Mouse (Mus musculus) CH12.LX (cell line): ENCODE results near the gene Cecr2. TPM values are rescaled to one million over a fixed set of nuclear protein-coding genes. Genes with fewer than 3 reads are reported as not detected.
A peak's percentile ranks its signal among the peaks of the same experiment; 100 is the strongest.

ENCODE experiments used
- DNase-seq: peaks from one replicate; pipeline ENCODE4 v3.0.0-alpha.2; 2013; ENCODE audit errors: extremely low read depth
- H3K27ac ChIP-seq: 2 replicates; pipeline ENCODE4 v1.5.1; 2012; ENCODE audit warnings: low read depth, mild to moderate bottlenecking, control low read depth, moderate library complexity; ENCODE audit not compliant: insufficient read depth
- H3K27me3 ChIP-seq: replicated peaks from 2 replicates; pipeline ENCODE3; 2012; ENCODE audit warnings: inconsistent platforms
- H3K36me3 ChIP-seq, 2 experiments: replicated peaks in 1 of 2; 2 replicates each; pipeline versions ENCODE3 to v1.6.1; 2012; ENCODE audit warnings: inconsistent platforms in 1 of 2, low read length in 1 of 2, mild to moderate bottlenecking in 1 of 2, mixed read lengths in 1 of 2, moderate library complexity in 1 of 2; ENCODE audit not compliant: control insufficient read depth in 1 of 2, insufficient read depth in 1 of 2
- H3K4me1 ChIP-seq, 2 experiments: 2 replicates each; pipeline ENCODE4 v1.6.1; 2012; ENCODE audit warnings: inconsistent platforms in 1 of 2, moderate library complexity in 1 of 2; ENCODE audit not compliant: insufficient read depth in 2 of 2, control insufficient read depth in 1 of 2
- H3K4me2 ChIP-seq: 2 replicates; pipeline ENCODE4 v1.6.1; 2012; ENCODE audit warnings: low read depth, mild to moderate bottlenecking, control low read depth; ENCODE audit not compliant: poor library complexity, insufficient read depth, severe bottlenecking
- H3K4me3 ChIP-seq, 3 experiments: fragments of 150-350 bp in 1 of 3; sonication (generic) in 1 of 3; replicated peaks in 1 of 3; 2 replicates each; pipeline versions ENCODE3 to v1.5.1; 2011 to 2012; ENCODE audit warnings: low read depth in 2 of 3, low read length in 2 of 3, mild to moderate bottlenecking in 2 of 3, moderate library complexity in 2 of 3, control low read depth in 1 of 3, improper control_type of control experiment in 1 of 3, inconsistent platforms in 1 of 3, mixed read lengths in 1 of 3; ENCODE audit not compliant: poor library complexity in 1 of 3
- H3K79me2 ChIP-seq: replicated peaks from 2 replicates; pipeline ENCODE4 v1.6.1; 2012; ENCODE audit warnings: mild to moderate bottlenecking, moderate library complexity; ENCODE audit not compliant: control insufficient read depth, poor library complexity, insufficient read depth, severe bottlenecking; ENCODE audit errors: extremely low read depth
- H3K9ac ChIP-seq: 2 replicates; pipeline ENCODE4 v1.6.1; 2012; ENCODE audit warnings: low read depth, mild to moderate bottlenecking, control low read depth, moderate library complexity; ENCODE audit not compliant: insufficient read depth
- H3K9me3 ChIP-seq: replicated peaks from 2 replicates; pipeline ENCODE3; 2012; ENCODE audit warnings: low read length, inconsistent platforms, mixed read lengths
- BHLHE40 ChIP-seq: IDR thresholded peaks from 2 replicates; pipeline ENCODE4 v1.6.1; 2011; ENCODE audit warnings: mild to moderate bottlenecking, low read depth, low read length, improper control_type of control experiment
- CHD1 ChIP-seq: IDR thresholded peaks from 2 replicates; pipeline ENCODE4 v1.6.1; 2012; ENCODE audit warnings: low read depth, low read length, improper control_type of control experiment, inconsistent platforms
- CHD2 ChIP-seq: IDR thresholded peaks from 2 replicates; pipeline ENCODE4 v1.6.1; 2011; ENCODE audit warnings: low read length, improper control_type of control experiment
- CTCF ChIP-seq, 2 experiments: IDR thresholded peaks in 1 of 2; conservative IDR thresholded peaks in 1 of 2; 2 replicates each; pipeline ENCODE4 v1.5.1; 2011 to 2012; ENCODE audit warnings: low read depth in 2 of 2, low read length in 2 of 2, improper control_type of control experiment in 1 of 2, inconsistent platforms in 1 of 2, mild to moderate bottlenecking in 1 of 2, moderate library complexity in 1 of 2
- E2F4 ChIP-seq: IDR thresholded peaks from 2 replicates; pipeline ENCODE4 v1.6.1; 2011; ENCODE audit warnings: low read depth, low read length, improper control_type of control experiment; ENCODE audit not compliant: insufficient replicate concordance
- ELF1 ChIP-seq: IDR thresholded peaks from 2 replicates; pipeline ENCODE4 v1.6.1; 2014; ENCODE audit warnings: low read depth, mild to moderate bottlenecking, inconsistent platforms, low read length, improper control_type of control experiment
- EP300 ChIP-seq: IDR thresholded peaks from 2 replicates; pipeline ENCODE4 v1.6.1; 2011; ENCODE audit warnings: low read length, improper control_type of control experiment
- GABPA ChIP-seq: IDR thresholded peaks from 2 replicates; pipeline ENCODE4 v1.6.1; 2012; ENCODE audit warnings: low read depth, low read length, improper control_type of control experiment, inconsistent platforms; ENCODE audit not compliant: insufficient replicate concordance
- HCFC1 ChIP-seq: IDR thresholded peaks from 2 replicates; pipeline ENCODE4 v1.6.1; 2012; ENCODE audit warnings: low read depth, mild to moderate bottlenecking, inconsistent platforms, low read length, improper control_type of control experiment
- IRF4 ChIP-seq: IDR thresholded peaks from 2 replicates; pipeline ENCODE4 v1.6.1; 2014; ENCODE audit warnings: low read depth, mild to moderate bottlenecking, inconsistent platforms, low read length, improper control_type of control experiment
- JUND ChIP-seq: conservative IDR thresholded peaks from 2 replicates; pipeline ENCODE4 v1.6.1; 2011; ENCODE audit warnings: low read depth, low read length, improper control_type of control experiment
- MAFK ChIP-seq: IDR thresholded peaks from 2 replicates; pipeline ENCODE4 v1.6.1; 2011; ENCODE audit warnings: low read length, improper control_type of control experiment; ENCODE audit not compliant: insufficient replicate concordance
- MAX ChIP-seq: IDR thresholded peaks from 2 replicates; pipeline ENCODE4 v1.6.1; 2011; ENCODE audit warnings: low read length, improper control_type of control experiment
- MAZ ChIP-seq: IDR thresholded peaks from 2 replicates; pipeline ENCODE4 v1.6.1; 2012; ENCODE audit warnings: low read depth, mild to moderate bottlenecking, inconsistent platforms, low read length, improper control_type of control experiment, moderate library complexity
- MEF2A ChIP-seq: IDR thresholded peaks from 2 replicates; pipeline ENCODE4 v1.6.1; 2014; ENCODE audit warnings: low read depth, mild to moderate bottlenecking, inconsistent platforms, low read length, improper control_type of control experiment, borderline replicate concordance
- MYC ChIP-seq: IDR thresholded peaks from 2 replicates; pipeline ENCODE4 v1.6.1; 2011; ENCODE audit warnings: low read depth, mild to moderate bottlenecking, improper control_type of control experiment, low read length
- NELFE ChIP-seq: IDR thresholded peaks from 2 replicates; pipeline ENCODE4 v1.6.1; 2011; ENCODE audit warnings: low read depth, low read length, improper control_type of control experiment
- PAX5 ChIP-seq: IDR thresholded peaks from 2 replicates; pipeline ENCODE4 v1.6.1; 2012; ENCODE audit warnings: low read length, inconsistent platforms, mixed read lengths
- POLR2A ChIP-seq: IDR thresholded peaks from 2 replicates; pipeline ENCODE4 v1.6.1; 2011; ENCODE audit warnings: low read depth, mild to moderate bottlenecking, improper control_type of control experiment, low read length
- POLR2AphosphoS2 ChIP-seq: IDR thresholded peaks from 2 replicates; pipeline ENCODE4 v1.6.1; 2011; ENCODE audit warnings: low read depth, low read length, improper control_type of control experiment
- RAD21 ChIP-seq: IDR thresholded peaks from 2 replicates; pipeline ENCODE4 v1.6.1; 2011; ENCODE audit warnings: low read depth, mild to moderate bottlenecking, low read length, improper control_type of control experiment, moderate library complexity
- SIN3A ChIP-seq: IDR thresholded peaks from 2 replicates; pipeline ENCODE4 v1.6.1; 2012; ENCODE audit warnings: low read length, improper control_type of control experiment, inconsistent platforms
- SMC3 ChIP-seq: IDR thresholded peaks from 2 replicates; pipeline ENCODE4 v1.6.1; 2011; ENCODE audit warnings: low read depth, low read length, improper control_type of control experiment
- TBP ChIP-seq: conservative IDR thresholded peaks from 2 replicates; pipeline ENCODE4 v1.6.1; 2011; ENCODE audit warnings: low read depth, low read length, improper control_type of control experiment
- TCF12 ChIP-seq: IDR thresholded peaks from 2 replicates; pipeline ENCODE4 v1.6.1; 2014; ENCODE audit warnings: low read depth, mild to moderate bottlenecking, inconsistent platforms, low read length, improper control_type of control experiment
- UBTF ChIP-seq: IDR thresholded peaks from 2 replicates; pipeline ENCODE4 v1.6.1; 2012; ENCODE audit warnings: low read depth, mild to moderate bottlenecking, inconsistent platforms, low read length, improper control_type of control experiment, moderate library complexity
- USF1 ChIP-seq: IDR thresholded peaks from 2 replicates; pipeline ENCODE4 v1.6.1; 2014; ENCODE audit warnings: low read depth, mild to moderate bottlenecking, inconsistent platforms, low read length, improper control_type of control experiment
- USF2 ChIP-seq: conservative IDR thresholded peaks from 2 replicates; pipeline ENCODE4 v1.6.1; 2011; ENCODE audit warnings: low read depth, low read length, improper control_type of control experiment
- ZC3H11A ChIP-seq: IDR thresholded peaks from 2 replicates; pipeline ENCODE4 v1.6.1; 2012; ENCODE audit warnings: low read depth, mild to moderate bottlenecking, inconsistent platforms, low read length, improper control_type of control experiment
- ZMIZ1 ChIP-seq: IDR thresholded peaks from 2 replicates; pipeline ENCODE4 v1.6.1; 2012; ENCODE audit warnings: low read depth, mild to moderate bottlenecking, inconsistent platforms, low read length, improper control_type of control experiment
- ZNF384 ChIP-seq: IDR thresholded peaks from 2 replicates; pipeline ENCODE4 v1.6.1; 2012; ENCODE audit warnings: low read depth, low read length, improper control_type of control experiment, inconsistent platforms
- dilution Hi-C: fragments of 300-500 bp; cut with MboI; formaldehyde crosslinking; loops from 2 replicates; pipeline ENCODE4 v1.14.3; 2020; ENCODE audit warnings: low sequenced_read_pairs; ENCODE audit not compliant: extremely low pct_unique_long_range_greater_than_20kb, extremely low pct_ligation_motif_present
- in situ Hi-C: fragments of 300-500 bp; cut with MboI; formaldehyde crosslinking; loops from 3 replicates; pipeline ENCODE4 v1.14.3; 2019; ENCODE audit warnings: low sequenced_read_pairs, low pct_ligation_motif_present, low pct_unique_long_range_greater_than_20kb, mixed read lengths
- polyA plus RNA-seq: library from polyadenylated mRNA; unstranded; fragments of >175 nt; gene quantifications from 2 replicates; pipeline ENCODE4 v1.2.1, GENCODE M21; 2012; ENCODE audit warnings: low read depth; ENCODE audit not compliant: insufficient read length
- total RNA-seq, 2 experiments: library from RNA; depleted of rRNA; stranded (reverse); fragments of 300-350 nt in 1 of 2; fragments of >200 nt in 1 of 2; gene quantifications; 2 replicates each; pipeline ENCODE4 v1.2.3; 2012 to 2014

Cecr2 gene
- total and polyA plus RNA-seq, 3 experiments = 6.6 to 15.0 (median 12.5) TPM

DNA sequence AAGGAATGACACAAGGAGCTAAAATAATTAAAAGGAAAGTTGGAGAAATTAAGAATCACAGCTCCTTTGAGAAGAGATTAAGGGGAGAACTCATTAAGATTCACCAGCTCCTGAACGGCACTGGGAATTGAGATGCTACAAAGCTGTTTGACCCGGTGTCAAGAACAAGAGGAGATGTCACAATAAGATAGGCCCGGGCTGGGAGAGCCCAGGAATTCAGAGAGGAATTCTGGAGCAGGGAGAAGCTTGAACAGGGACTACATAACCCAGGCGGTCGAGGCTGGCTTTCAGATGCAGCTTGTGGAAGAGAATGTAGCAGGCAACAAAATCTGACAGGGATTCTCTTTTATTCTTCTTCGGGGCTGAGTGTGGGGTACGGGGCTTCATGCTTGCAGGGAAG lies 13.5 kb upstream of the Cecr2 start (continued):
- TF ChIP-seq MEF2A (no peak), ZMIZ1 (no peak), BHLHE40 (no peak)

DNA sequence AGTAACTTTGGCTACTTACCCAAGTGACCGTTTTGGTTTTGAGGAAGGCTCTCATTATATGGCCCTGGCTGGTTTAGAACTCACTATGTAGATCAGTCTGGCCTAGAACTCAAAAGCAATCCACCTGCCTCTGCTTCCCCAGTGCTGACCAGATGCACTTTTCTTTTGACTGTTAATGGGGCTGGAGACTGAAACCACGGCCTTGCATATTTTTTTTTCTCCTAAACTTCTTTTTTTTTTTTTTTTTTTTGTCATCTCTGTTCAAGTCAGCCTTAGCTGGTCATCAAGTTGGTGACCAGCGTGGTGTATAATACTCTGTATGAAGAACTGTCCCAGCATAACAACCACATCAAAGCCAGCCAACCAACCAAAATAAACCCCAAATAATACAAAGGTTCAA lies 10.5 kb upstream of the Cecr2 start:
- no peak overlapping the region for H3K4me3 ChIP-seq
- H3K36me3 ChIP-seq = no peaks in the 10 kb centered on the region
- in situ Hi-C loops (loop anchor here (5.0 kb wide), 1 partner anchor 33 kb away; no protein-coding TSS in a partner anchor), dilution Hi-C loops (no loop called here)
- H3K4me1 ChIP-seq = peaks cover 4 to 19% of the 10 kb centered on the region in 2 experiments
- H3K9me3 ChIP-seq = no peaks in the 10 kb centered on the region
- TF ChIP-seq ZNF384 (peak; percentile 91), SIN3A (no peak), POLR2A (no peak), E2F4 (no peak), IRF4 (0 out of 2 replicates have a peak, but pooled peaks have one; percentile 15)
- DNase-seq = no peak
- H3K4me2 ChIP-seq = no peak overlapping the region
- H3K27ac ChIP-seq = no peak overlapping the region
- H3K9ac ChIP-seq = no peak overlapping the region
- no peaks in the 10 kb centered on the region for H3K79me2 ChIP-seq
- no peaks in the 10 kb centered on the region for H3K27me3 ChIP-seq

DNA sequence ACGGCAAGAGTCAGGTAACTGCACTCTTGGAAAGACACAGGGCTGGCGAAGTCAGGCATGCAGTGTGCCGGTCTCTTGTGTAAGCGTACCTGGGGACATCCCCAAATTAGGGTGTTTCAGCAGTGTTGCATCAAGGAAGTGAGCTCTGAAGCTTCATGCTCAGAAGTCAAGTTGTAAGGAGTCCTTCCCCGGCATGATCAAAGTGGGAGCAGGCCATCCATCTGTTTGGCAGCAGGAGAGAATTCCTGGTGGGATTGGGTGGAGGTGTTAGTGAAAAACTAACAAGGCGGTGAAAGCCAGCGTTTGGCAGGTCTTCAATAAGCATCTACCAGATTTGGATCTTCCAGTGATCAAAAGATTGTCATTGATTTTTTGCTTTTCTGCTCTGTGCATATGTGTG lies 7.3 kb upstream of the Cecr2 start:
- H3K4me3 ChIP-seq = no peak overlapping the region
- dilution Hi-C loops (no loop called here), in situ Hi-C loops (loop anchor here (5.0 kb wide), 1 partner anchor 37 kb away; no protein-coding TSS in a partner anchor)
- peak overlapping the region; percentile 63; the same call in 1 of the 2 replicates for H3K9ac ChIP-seq
- H3K36me3 ChIP-seq = no peaks in the 10 kb centered on the region
- H3K4me2 ChIP-seq = peak overlapping the region; percentile 26
- H3K79me2 ChIP-seq = no peaks in the 10 kb centered on the region
- peak overlapping the region; percentile 40; the same call in 1 of the 2 replicates for H3K27ac ChIP-seq
- H3K27me3 ChIP-seq = peaks cover 2% of the 10 kb centered on the region
- DNase-seq = peak; percentile 45
- peaks cover 4 to 19% of the 10 kb centered on the region in 2 experiments for H3K4me1 ChIP-seq
- no peaks in the 10 kb centered on the region for H3K9me3 ChIP-seq
- no peak for TF ChIP-seq GABPA
- peak; percentile 69 for TF ChIP-seq ELF1
- no peak for TF ChIP-seq CHD2
- no peak for TF ChIP-seq MYC
- no peak for TF ChIP-seq USF1
- TF ChIP-seq RAD21 = no peak
- no peak for TF ChIP-seq NELFE
- no peak for TF ChIP-seq UBTF
- TF ChIP-seq IRF4 = peak; percentile 40; the same call in 1 of the 2 replicates
- TF ChIP-seq TCF12 = no peak; the same call in 1 of the 2 replicates
- 0 out of 2 replicates have a peak, but pooled peaks have one; percentile 16 for TF ChIP-seq EP300
- no peak for TF ChIP-seq MAX
- no peak for TF ChIP-seq HCFC1
- TF ChIP-seq POLR2A = no peak
- TF ChIP-seq SMC3 = no peak
- TF ChIP-seq MAZ = no peak
- no peak for TF ChIP-seq CTCF (conservative IDR thresholded peaks at IDR 0.05 in 1 of 2, IDR thresholded peaks at IDR 0.05 in 1 of 2; ENCODE audit: low read depth in 2 of 2, low read length in 2 of 2)
- no peak for TF ChIP-seq CHD1
- no peak for TF ChIP-seq PAX5
- TF ChIP-seq POLR2AphosphoS2 = no peak
- TF ChIP-seq MEF2A = peak; percentile 9; the same call in 1 of the 2 replicates
- no peak for TF ChIP-seq MAFK
- TF ChIP-seq JUND = no peak
- no peak for TF ChIP-seq SIN3A
- TF ChIP-seq ZMIZ1 = peak; percentile 39; the same call in 1 of the 2 replicates
- TF ChIP-seq TBP = peak; percentile 54; the same call in 1 of the 2 replicates
- no peak for TF ChIP-seq ZC3H11A
- TF ChIP-seq E2F4 = no peak
- no peak for TF ChIP-seq USF2
- TF ChIP-seq ZNF384 = no peak
